Mouse (Mus musculus): ENCODE results near the gene Gm5141.
"Not testable (repeated sequence)": the region's sequence is repeated elsewhere in the genome, so short reads cannot be mapped to it uniquely, and the experiment has no call there.

Gene Gm5141

GRCm38 (mm10) chr13:62785199-62786134 lies at the start of gene Gm5141:
Gm5141 (minus strand) TSS chr13:62785808.
- peak; percentile 9 to 53 for DNase-seq (ENCODE audit: low spot score in 2 of 2)

DNA sequence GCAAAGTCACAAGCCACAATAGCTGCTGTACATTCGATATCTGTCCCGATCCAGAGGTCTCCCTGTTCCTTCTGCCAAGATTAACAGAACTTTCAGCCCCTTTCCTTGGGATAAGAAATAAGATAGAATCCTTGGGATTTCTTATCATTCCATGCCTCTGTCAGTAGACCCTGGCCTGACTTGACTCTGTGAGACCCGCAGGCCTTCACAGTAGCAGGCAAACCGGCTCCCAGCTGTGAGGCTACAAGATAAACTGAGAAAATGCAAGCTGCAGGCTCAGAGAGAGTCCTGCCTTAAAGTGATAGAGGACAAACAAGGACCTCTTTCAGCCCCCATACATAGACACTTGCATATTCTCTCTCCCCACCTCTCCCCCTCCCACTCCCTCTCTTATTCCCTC lies 47.7 kb upstream of the Gm5141 start:
- no peak for DNase-seq (ENCODE audit: low spot score in 2 of 2)

DNA sequence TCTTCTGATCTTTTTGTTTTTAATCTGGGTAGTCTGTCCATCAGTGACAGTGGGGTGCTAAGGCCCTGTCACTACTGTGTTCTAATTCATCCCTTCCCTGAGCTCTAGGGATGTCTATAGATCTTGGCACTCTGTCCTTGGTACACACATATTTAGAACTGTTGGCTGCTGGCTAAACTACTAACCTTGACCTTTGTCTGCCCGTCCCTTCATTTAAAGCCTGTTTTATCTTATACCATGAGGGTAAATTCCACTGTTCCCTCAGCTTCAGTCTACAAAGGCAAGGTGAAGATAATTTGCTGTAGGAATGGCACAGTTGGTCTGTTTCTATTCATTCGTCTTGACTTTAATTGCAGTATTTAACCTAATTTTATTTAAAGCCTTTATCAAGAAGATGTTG lies 46.6 kb upstream of the Gm5141 start:
- DNase-seq (ENCODE audit: low spot score in 2 of 2): no peak

- DNase-seq (ENCODE audit: low spot score in 2 of 2): not testable (repeated sequence)
These were observed 30.1 kb upstream of the Gm5141 start for GRCm38 (mm10) chr13:62815705-62816104.

DNA sequence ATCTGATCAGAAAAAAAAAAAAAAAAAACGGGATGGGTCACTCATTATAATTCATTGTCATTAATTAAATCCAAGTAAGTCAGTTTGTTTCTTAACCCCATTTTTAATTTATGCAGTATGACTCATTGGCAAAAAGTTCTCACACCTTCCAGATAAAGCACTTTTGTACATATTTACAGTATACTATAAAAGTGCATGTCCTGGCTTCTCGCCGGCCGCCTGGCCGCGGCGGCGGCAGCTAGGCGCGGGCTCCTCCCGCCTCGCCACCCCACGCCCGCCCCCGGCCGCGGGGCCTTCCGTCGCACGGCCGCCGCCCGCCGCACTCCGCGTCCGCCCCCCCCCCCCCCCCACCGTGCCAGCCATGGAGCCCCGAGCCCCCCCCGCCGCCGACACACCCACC lies 27.1 kb upstream of the Gm5141 start:
- DNase-seq (ENCODE audit: low spot score in 2 of 2): no peak

DNA sequence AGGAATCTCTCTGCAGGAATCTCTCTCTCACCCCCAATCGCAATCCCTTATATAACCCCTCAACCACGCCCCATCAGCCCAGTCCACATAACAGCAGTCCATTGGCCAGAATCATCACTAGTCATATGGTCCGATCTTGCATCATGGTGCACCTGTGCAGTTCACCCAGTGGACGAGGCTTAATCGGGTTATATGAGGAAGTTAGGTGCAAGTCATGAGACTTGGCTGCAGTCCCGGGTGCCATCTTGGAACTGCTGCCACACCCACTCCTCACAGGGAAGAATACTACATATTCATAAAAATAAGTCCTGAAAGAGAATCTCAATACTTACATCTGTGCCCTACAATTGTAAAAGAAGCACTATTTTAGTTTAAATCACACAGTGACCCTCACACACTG lies 22.4 kb upstream of the Gm5141 start:
- DNase-seq (ENCODE audit: low spot score in 2 of 2): not testable (repeated sequence)

GRCm38 (mm10) chr13:62786135-62786493 lies 506 bp upstream of the Gm5141 start:
- DNase-seq (ENCODE audit: low spot score in 2 of 2): not testable (repeated sequence)

DNA sequence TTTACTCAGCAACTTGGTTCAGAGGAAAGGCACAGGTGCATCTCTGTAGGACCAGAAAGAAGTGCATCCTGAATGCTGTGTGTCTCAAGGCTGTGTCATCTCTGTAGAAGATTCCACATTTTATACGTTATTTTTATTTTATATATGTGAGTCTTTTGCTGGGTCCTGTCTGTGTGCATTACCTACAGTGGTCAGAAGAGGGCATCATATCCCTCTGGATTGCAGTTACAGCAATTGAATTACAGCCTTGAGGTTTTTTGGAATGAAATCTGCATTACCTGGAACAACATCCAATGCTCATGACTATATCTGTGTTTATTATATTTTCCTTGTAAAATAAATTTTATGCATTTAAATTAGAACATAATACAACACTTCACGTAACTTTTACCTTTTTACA lies 21.8 kb downstream of the Gm5141 start:
- not testable (repeated sequence) for DNase-seq (ENCODE audit: low spot score in 2 of 2)

GRCm38 (mm10) chr13:62760432-62761415 lies 24.9 kb downstream of the Gm5141 start, which contains the start of gene Platr25:
Platr25 (minus strand) TSS chr13:62760709.
- DNase-seq (ENCODE audit: low spot score in 2 of 2): peak; percentile 35

GRCm38 (mm10) chr13:62733322-62733721 lies 52.3 kb downstream of the Gm5141 start:
- no peak for DNase-seq (ENCODE audit: low spot score in 2 of 2)

Measured in urinary bladder, adult 18-20 months (tissue).